ENCODE assay signal across 14 mouse cellular contexts in the genomic region with DNA sequence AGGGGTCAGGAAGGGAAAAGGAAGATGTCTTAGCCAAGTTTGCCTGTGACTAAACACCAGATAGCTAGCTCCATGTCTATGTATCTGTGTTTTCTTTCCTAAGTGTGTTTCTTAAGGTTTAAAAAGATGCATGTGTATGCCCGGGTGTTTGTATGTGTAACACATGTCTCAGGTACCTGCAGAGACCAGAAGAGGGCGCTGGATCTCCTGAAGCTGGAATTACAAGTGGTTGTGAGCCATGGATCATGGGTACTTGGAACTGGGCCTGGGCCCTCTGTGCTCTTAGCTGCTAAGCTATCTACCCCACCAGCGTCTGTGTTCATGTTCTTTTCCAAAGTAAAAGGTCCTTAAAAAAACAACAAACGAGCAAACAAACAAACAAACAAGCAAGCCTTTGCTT. TPM values are rescaled to one million over a fixed set of nuclear protein-coding genes. Genes with fewer than 3 reads are reported as not detected.
A peak's percentile ranks its signal among the peaks of the same experiment; 100 is the strongest.
DNase-seq lines count a peak whose midpoint lies in the region; ATAC-seq and TF ChIP-seq lines count a peak whose summit lies in the region.
"Had no signal": no experiment of that assay in that cellular context is flagged by ENCODE, and none has a peak within 500 bp of the region (broad histone marks: within the 10 kb centered on the region; RNA-seq: fewer than 3 reads in every experiment).

No protein-coding gene starts in this region.

- WGBS in forebrain, postnatal 0 days, result 90% methylated on average over 4 of the region's 4 CpGs
- 85% methylated on average over 4 of the region's 4 CpGs for WGBS in forebrain, embryonic 12.5 days
- WGBS in kidney, adult 2 months, result 90% methylated on average over 4 of the region's 4 CpGs
- WGBS in liver, embryonic 14.5 days (ENCODE audit: insufficient replicate concordance), result 74% methylated on average over 4 of the region's 4 CpGs
- 90% methylated on average over 4 of the region's 4 CpGs for WGBS in embryonic facial prominence, embryonic 10.5 days

- peak; percentile 8; the same call in 1 of the 2 replicates for TF ChIP-seq CTCF in forebrain, postnatal 0 days (IDR thresholded peaks at IDR 0.05; ENCODE audit: low read depth)
- peak; percentile 15; the same call in 1 of the 2 replicates for TF ChIP-seq CTCF in kidney, adult 2 months (conservative IDR thresholded peaks at IDR 0.05; ENCODE audit: insufficient read depth, insufficient read length, low read depth, low read length)
- TF ChIP-seq CTCF in liver, embryonic 14.5 days (IDR thresholded peaks at IDR 0.05; ENCODE audit: low read depth), result 0 out of 2 replicates have a peak, but pooled peaks have one; percentile 15

- no peak overlapping the region for H3K4me3 ChIP-seq in forebrain, postnatal 0 days (ENCODE audit: low read depth, low read length)
- H3K4me3 ChIP-seq in forebrain, embryonic 12.5 days (replicated peaks), result no peak overlapping the region
- no peak overlapping the region for H3K4me3 ChIP-seq in kidney, adult 2 months (ENCODE audit: insufficient read depth, low read depth, low read length)
- no peak overlapping the region for H3K4me3 ChIP-seq in liver, embryonic 14.5 days (ENCODE audit: insufficient read depth in 1 of 2, low read depth in 2 of 2, low read length in 2 of 2)
- H3K4me3 ChIP-seq in embryonic facial prominence, embryonic 10.5 days, result no peak overlapping the region
- H3K4me3 ChIP-seq: forebrain, embryonic 10.5 days; heart, embryonic 10.5 days; liver, embryonic 15.5 days; midbrain, embryonic 12.5 days had no signal

- no peak for DNase-seq in forebrain, postnatal 0 days
- DNase-seq in kidney, adult 2 months, result no peak
- no peak for DNase-seq in kidney, adult 8-10 months
- no peak for DNase-seq in liver, embryonic 14.5 days (ENCODE audit: low read depth in 3 of 3, low spot score in 3 of 3)
- DNase-seq in liver (no peak), R1 (ENCODE audit: low read depth, low spot score) (peak; percentile 73)
- DNase-seq in embryonic facial prominence, embryonic 10.5 days (ENCODE audit: low spot score), result no peak
- DNase-seq: adrenal gland, adult 8-10 months had no signal

- no peak overlapping the region for H3K4me2 ChIP-seq in forebrain, postnatal 0 days (ENCODE audit: low read depth)
- H3K4me2 ChIP-seq in forebrain, embryonic 12.5 days, result no peak overlapping the region
- no peak overlapping the region for H3K4me2 ChIP-seq in liver, embryonic 14.5 days (ENCODE audit: low read depth)
- H3K4me2 ChIP-seq: liver, embryonic 15.5 days; midbrain, embryonic 12.5 days had no signal

- H3K4me1 ChIP-seq in forebrain, postnatal 0 days (ENCODE audit: insufficient read depth), result no peaks in the 10 kb centered on the region
- H3K4me1 ChIP-seq in forebrain, embryonic 12.5 days, result no peaks in the 10 kb centered on the region
- H3K4me1 ChIP-seq in kidney, adult 2 months (ENCODE audit: control insufficient read depth, insufficient read depth, low read length), result peaks cover 41% of the 10 kb centered on the region
- H3K4me1 ChIP-seq in liver, embryonic 14.5 days (replicated peaks; ENCODE audit: control insufficient read depth in 2 of 2, insufficient read depth in 2 of 2, low read length in 1 of 2), result peaks cover 0 to 6% of the 10 kb centered on the region in 2 experiments; a peak in 3 of 4 replicates
- H3K4me1 ChIP-seq in embryonic facial prominence, embryonic 10.5 days, result peaks cover 16% of the 10 kb centered on the region
- H3K4me1 ChIP-seq: midbrain, embryonic 12.5 days had no signal

- no peaks in the 10 kb centered on the region for H3K27me3 ChIP-seq in forebrain, postnatal 0 days (ENCODE audit: insufficient read depth, low read length)
- H3K27me3 ChIP-seq in forebrain, embryonic 12.5 days, result no peaks in the 10 kb centered on the region
- no peaks in the 10 kb centered on the region for H3K27me3 ChIP-seq in kidney, adult 2 months (replicated peaks; ENCODE audit: control insufficient read depth, insufficient read depth, low read length)
- no peaks in the 10 kb centered on the region for H3K27me3 ChIP-seq in liver, embryonic 14.5 days (ENCODE audit: control insufficient read depth, insufficient read depth, low read length)
- H3K27me3 ChIP-seq in embryonic facial prominence, embryonic 10.5 days (replicated peaks; ENCODE audit: low read depth, poor library complexity, severe bottlenecking), result no peaks in the 10 kb centered on the region
- H3K27me3 ChIP-seq: liver, embryonic 15.5 days; midbrain, embryonic 12.5 days had no signal

- no peak for TF ChIP-seq EP300 in liver, embryonic 14.5 days (IDR thresholded peaks at IDR 0.05; ENCODE audit: low read depth)

- H3K9me3 ChIP-seq in forebrain, postnatal 0 days (ENCODE audit: low read length), result no peaks in the 10 kb centered on the region
- H3K9me3 ChIP-seq in forebrain, embryonic 12.5 days, result no peaks in the 10 kb centered on the region
- no peaks in the 10 kb centered on the region for H3K9me3 ChIP-seq in liver, embryonic 14.5 days (ENCODE audit: control insufficient read depth, low read length)
- H3K9me3 ChIP-seq in embryonic facial prominence, embryonic 10.5 days, result no peaks in the 10 kb centered on the region
- H3K9me3 ChIP-seq: forebrain, embryonic 10.5 days; heart, embryonic 10.5 days; liver, embryonic 15.5 days; midbrain, embryonic 12.5 days had no signal

- ATAC-seq in forebrain, postnatal 0 days, result no peak
- no peak for ATAC-seq in forebrain, embryonic 12.5 days (ENCODE audit: low FRiP score)
- ATAC-seq in liver, embryonic 14.5 days (ENCODE audit: insufficient read depth), result no peak
- ATAC-seq: activated CD4-positive, CD25-positive, alpha-beta regulatory T cell, adult 4 months had no signal

- H3K36me3 ChIP-seq in forebrain, postnatal 0 days (ENCODE audit: insufficient read depth), result no peaks in the 10 kb centered on the region
- H3K36me3 ChIP-seq in forebrain, embryonic 12.5 days (replicated peaks), result no peaks in the 10 kb centered on the region
- H3K36me3 ChIP-seq in kidney, adult 2 months (ENCODE audit: control insufficient read depth, insufficient read depth, low read length), result no peaks in the 10 kb centered on the region
- H3K36me3 ChIP-seq in liver, embryonic 14.5 days (replicated peaks; ENCODE audit: control insufficient read depth, insufficient read depth, low read depth), result no peaks in the 10 kb centered on the region
- no peaks in the 10 kb centered on the region for H3K36me3 ChIP-seq in embryonic facial prominence, embryonic 10.5 days (replicated peaks)
- H3K36me3 ChIP-seq: forebrain, embryonic 10.5 days; heart, embryonic 10.5 days; liver, embryonic 15.5 days; midbrain, embryonic 12.5 days had no signal

- no peak overlapping the region for H3K9ac ChIP-seq in forebrain, postnatal 0 days
- H3K9ac ChIP-seq in forebrain, embryonic 12.5 days, result no peak overlapping the region
- no peak overlapping the region for H3K9ac ChIP-seq in liver, embryonic 14.5 days (replicated peaks)
- H3K9ac ChIP-seq: liver, embryonic 15.5 days; midbrain, embryonic 12.5 days had no signal

- TF ChIP-seq POLR2A in kidney, adult 2 months (IDR thresholded peaks at IDR 0.05; ENCODE audit: low read depth, low read length), result no peak

- no peak overlapping the region for H3K27ac ChIP-seq in forebrain, postnatal 0 days (ENCODE audit: low read depth, low read length)
- no peak overlapping the region for H3K27ac ChIP-seq in forebrain, embryonic 12.5 days
- H3K27ac ChIP-seq in kidney, adult 2 months (ENCODE audit: insufficient read depth, low read depth, low read length), result no peak overlapping the region
- H3K27ac ChIP-seq in liver, embryonic 14.5 days, result no peak overlapping the region
- no peak overlapping the region for H3K27ac ChIP-seq in embryonic facial prominence, embryonic 10.5 days (replicated peaks)
- H3K27ac ChIP-seq: forebrain, embryonic 10.5 days; heart, embryonic 10.5 days; midbrain, embryonic 12.5 days had no signal

RNA-seq across cellular contexts. Expression of a gene that starts 12.9 kb away (rescaled TPM):
- total RNA-seq in forebrain, postnatal 0 days (2014; rRNA removed), result 8.7 and 14.3 TPM in 2 replicates
- polyA plus RNA-seq in forebrain, postnatal 0 days (2015; fragmentation: Nextera tagmentation; extraction: Ambion mirVana), result 4.7 and 6.3 TPM in 2 replicates
- polyA plus RNA-seq in forebrain, embryonic 12.5 days (2016; fragmentation: Nextera tagmentation; extraction: Ambion mirVana), result 2.8 and 3.3 TPM in 2 replicates
- polyA plus RNA-seq in kidney, adult 2 months (2012; rRNA removed), result 75.9 and 108 TPM in 2 replicates
- polyA plus RNA-seq in liver, embryonic 14.5 days (2012; rRNA removed), result 3.0 TPM in 2 replicates
- polyA plus RNA-seq in liver, embryonic 14.5 days (2014; fragmentation: Nextera tagmentation; extraction: Ambion mirVana), result 3.4 and 5.0 TPM in 2 replicates
- 2.8 and 2.9 TPM in 2 replicates for polyA plus RNA-seq in embryonic facial prominence, embryonic 10.5 days (2016; fragmentation: Nextera tagmentation; extraction: Ambion mirVana)

Comparison
In these comparisons a context has a peak if more than half of its experiments do, and no peak if none do; other contexts are left out.
1. RNA of a gene that starts 12.9 kb away (polyA plus RNA-seq): 75.9 to 108 TPM in kidney, adult 2 months; 4.7 to 6.3 TPM in forebrain, postnatal 0 days, 3.0 to 5.0 TPM in liver, embryonic 14.5 days, 2.8 to 2.9 TPM in embryonic facial prominence, embryonic 10.5 days and 2.8 to 3.3 TPM in forebrain, embryonic 12.5 days; every median in the first group is over 10 times any median in the second.
2. Peak in every context shown above with its lines, with median percentiles within 50 percentile points of each other: CTCF ChIP-seq.